8 mouse cellular contexts compared by ENCODE assay signal in genomic region chr12:84194400-84195109, GRCm38 (mm10). TPM values are rescaled to one million over a fixed set of nuclear protein-coding genes. Genes with fewer than 3 reads are reported as not detected.
DNase-seq lines count a peak whose midpoint lies in the region; ATAC-seq and TF ChIP-seq lines count a peak whose summit lies in the region.

No protein-coding gene starts in this region.

- no peaks in the 10 kb centered on the region for H3K27me3 ChIP-seq in spleen, adult 2 months (ENCODE audit: control insufficient read depth, insufficient read depth, low read length)
- no peaks in the 10 kb centered on the region for H3K27me3 ChIP-seq in limb, embryonic 15.5 days
- H3K27me3 ChIP-seq in stomach, postnatal 0 days (ENCODE audit: control insufficient read depth, insufficient read depth, low read length), result no peaks in the 10 kb centered on the region

- H3K4me1 ChIP-seq in spleen, adult 2 months (ENCODE audit: control insufficient read depth, insufficient read depth, insufficient read length), result peaks cover 42% of the 10 kb centered on the region
- H3K4me1 ChIP-seq in limb, embryonic 15.5 days, result peaks cover 75% of the 10 kb centered on the region
- H3K4me1 ChIP-seq in stomach, postnatal 0 days (replicated peaks; ENCODE audit: control insufficient read depth, insufficient read depth), result peaks cover 16% of the 10 kb centered on the region

- H3K27ac ChIP-seq in spleen, adult 2 months (ENCODE audit: insufficient read depth, low read length), result peak overlapping the region; percentile 78
- H3K27ac ChIP-seq in limb, embryonic 15.5 days, result peak overlapping the region; percentile 98
- H3K27ac ChIP-seq in stomach, postnatal 0 days (replicated peaks), result peak overlapping the region; percentile 100

- H3K36me3 ChIP-seq in spleen, adult 2 months (ENCODE audit: control insufficient read depth, insufficient read depth, low read length), result no peaks in the 10 kb centered on the region
- no peaks in the 10 kb centered on the region for H3K36me3 ChIP-seq in limb, embryonic 15.5 days
- no peaks in the 10 kb centered on the region for H3K36me3 ChIP-seq in stomach, postnatal 0 days (ENCODE audit: control insufficient read depth, insufficient read depth, low read length)

- H3K4me3 ChIP-seq in spleen, adult 2 months (ENCODE audit: extremely low read depth, insufficient read depth, insufficient read length), result peak overlapping the region; percentile 47
- peak overlapping the region; percentile 75 for H3K4me3 ChIP-seq in limb, embryonic 15.5 days
- H3K4me3 ChIP-seq in stomach, postnatal 0 days (ENCODE audit: low read depth, low read length), result peak overlapping the region; percentile 87

- H3K9ac ChIP-seq in limb, embryonic 15.5 days, result no peak overlapping the region
- peak overlapping the region; percentile 41; the same call in 1 of the 2 replicates for H3K9ac ChIP-seq in stomach, postnatal 0 days (ENCODE audit: low read length)

- no peak for TF ChIP-seq CTCF in spleen, adult 2 months (IDR thresholded peaks at IDR 0.05; ENCODE audit: extremely low read depth, insufficient read depth, insufficient read length, insufficient replicate concordance)
- peak; percentile 25; the same call in 1 of the 2 replicates for TF ChIP-seq CTCF in stomach, postnatal 0 days (IDR thresholded peaks at IDR 0.05; ENCODE audit: low read depth)

- TF ChIP-seq EP300 in stomach, postnatal 0 days (optimal IDR thresholded peaks at IDR 0.05), result no peak

- no peak for ATAC-seq in limb, embryonic 15.5 days (ENCODE audit: insufficient number of reproducible peaks, low FRiP score, low TSS enrichment, low read depth)
- no peak for ATAC-seq in stomach, postnatal 0 days (ENCODE audit: low FRiP score, low TSS enrichment)
- ATAC-seq in erythroid progenitor cell, adult 5-6 weeks (replicated peaks; ENCODE audit: low FRiP score, poor library complexity, severe bottlenecking), result no peak

- no peak for TF ChIP-seq POLR2A in spleen, adult 2 months (IDR thresholded peaks at IDR 0.05; ENCODE audit: low read depth, low read length)

- WGBS in spleen, adult 2 months, result 6% methylated on average over 13 of the region's 13 CpGs
- WGBS in limb, embryonic 15.5 days, result 4% methylated on average over 13 of the region's 13 CpGs
- WGBS in stomach, postnatal 0 days, result 4% methylated on average over 13 of the region's 13 CpGs

- H3K4me2 ChIP-seq in limb, embryonic 15.5 days, result peak overlapping the region; percentile 90
- peak overlapping the region; percentile 96 for H3K4me2 ChIP-seq in stomach, postnatal 0 days (replicated peaks; ENCODE audit: low read depth)

- peak; percentile 32 for DNase-seq in cerebellum, adult 9-11 months
- DNase-seq in cerebellum, postnatal 4 days (ENCODE audit: low spot score in 2 of 2), result no peak
- no peak for DNase-seq in spleen, adult 2 months (ENCODE audit: low read depth in 1 of 2, low spot score in 2 of 2)
- DNase-seq in spleen, postnatal 36 days (ENCODE audit: low spot score in 2 of 2), result no peak
- no peak for DNase-seq in stomach, postnatal 0 days (ENCODE audit: low spot score)
- no peak for DNase-seq in frontal cortex, postnatal 25 days (ENCODE audit: low spot score in 2 of 2)

- H3K9me3 ChIP-seq in limb, embryonic 15.5 days, result no peaks in the 10 kb centered on the region
- no peaks in the 10 kb centered on the region for H3K9me3 ChIP-seq in stomach, postnatal 0 days (ENCODE audit: control insufficient read depth, low read length)

RNA-seq across cellular contexts. Expression of gene Elmsan1, which starts 24.1 kb away (rescaled TPM):
- polyA plus RNA-seq in spleen, adult 2 months (2012; rRNA removed), result 30.6 and 36.4 TPM in 2 replicates
- polyA plus RNA-seq in limb, embryonic 15.5 days (2015; fragmentation: Nextera tagmentation; extraction: Ambion mirVana), result 13.2 and 13.8 TPM in 2 replicates
- polyA plus RNA-seq in stomach, postnatal 0 days (2015; fragmentation: Nextera tagmentation; extraction: Ambion mirVana), result 4.0 and 4.1 TPM in 2 replicates
- 20.9 and 23.5 TPM in 2 replicates for total RNA-seq in erythroid progenitor cell, adult 5-6 weeks (2015; ENCODE audit: low replicate concordance)
- total RNA-seq in erythroid progenitor cell, adult 5-6 weeks (2017; ENCODE audit: low replicate concordance), result 29.0 and 51.1 TPM in 2 replicates

RNA-seq across cellular contexts. Expression of gene Pnma1, which starts 46.3 kb away (rescaled TPM):
- polyA plus RNA-seq in spleen, adult 2 months (2012; rRNA removed), result 0.21 and 0.40 TPM in 2 replicates
- 0.78 and 0.93 TPM in 2 replicates for polyA plus RNA-seq in limb, embryonic 15.5 days (2015; fragmentation: Nextera tagmentation; extraction: Ambion mirVana)
- polyA plus RNA-seq in stomach, postnatal 0 days (2015; fragmentation: Nextera tagmentation; extraction: Ambion mirVana), result 0.48 and 0.49 TPM in 2 replicates
- 8.4 and 11.9 TPM in 2 replicates for total RNA-seq in erythroid progenitor cell, adult 5-6 weeks (2015; ENCODE audit: low replicate concordance)
- total RNA-seq in erythroid progenitor cell, adult 5-6 weeks (2017; ENCODE audit: low replicate concordance), result 13.5 and 15.9 TPM in 2 replicates
